Mouse (Mus musculus): ENCODE measurements at regions not wholly inside any gene's neighbourhood (a gene's known extent, or its start where the extent isn't known, plus 50 kb on each side); places are given as distances from the start of the nearest gene placed in this dataset.
"Not testable (repeated sequence)": the region's sequence is repeated elsewhere in the genome, so short reads cannot be mapped to it uniquely, and the experiment has no call there.

GRCm38 (mm10) chr3:54585781-54586180 is 106.8 kb upstream of the Supt20 start:
- not testable (repeated sequence) for H3K36me3 ChIP-seq (ENCODE audit: control insufficient read depth, insufficient read depth, low read length); H3K9me3 ChIP-seq (ENCODE audit: control insufficient read depth, low read length); H3K4me3 ChIP-seq (ENCODE audit: low read depth, low read length); H3K9ac ChIP-seq (replicated peaks; ENCODE audit: low read depth, low read length); H3K4me1 ChIP-seq (ENCODE audit: control insufficient read depth, insufficient read depth, low read length); H3K27ac ChIP-seq (ENCODE audit: low read depth, low read length); H3K4me2 ChIP-seq (ENCODE audit: low read depth, low read length); ATAC-seq (ENCODE audit: low read depth); H3K27me3 ChIP-seq (ENCODE audit: control insufficient read depth, insufficient read depth, low read length)
- 89% methylated on average over 9 of the region's 10 CpGs for WGBS

GRCm38 (mm10) chr3:54587127-54587995 is 105.2 kb upstream of the Supt20 start:
- Histone ChIP-seq H3K9me3 (ENCODE audit: control insufficient read depth, low read length) (no peaks in the 10 kb centered on the region), H3K4me1 (ENCODE audit: control insufficient read depth, insufficient read depth, low read length) (no peaks in the 10 kb centered on the region), H3K36me3 (ENCODE audit: control insufficient read depth, insufficient read depth, low read length) (no peaks in the 10 kb centered on the region), H3K9ac (replicated peaks; ENCODE audit: low read depth, low read length) (no peak overlapping the region), H3K4me2 (ENCODE audit: low read depth, low read length) (no peak overlapping the region), H3K27me3 (ENCODE audit: control insufficient read depth, insufficient read depth, low read length) (no peaks in the 10 kb centered on the region), H3K4me3 (ENCODE audit: low read depth, low read length) (no peak overlapping the region), H3K27ac (ENCODE audit: low read depth, low read length) (no peak overlapping the region)
- WGBS: 63% methylated on average over 21 of the region's 21 CpGs
- ATAC-seq (ENCODE audit: low read depth): peak; percentile 54; the same call in 1 of the 2 replicates

DNA sequence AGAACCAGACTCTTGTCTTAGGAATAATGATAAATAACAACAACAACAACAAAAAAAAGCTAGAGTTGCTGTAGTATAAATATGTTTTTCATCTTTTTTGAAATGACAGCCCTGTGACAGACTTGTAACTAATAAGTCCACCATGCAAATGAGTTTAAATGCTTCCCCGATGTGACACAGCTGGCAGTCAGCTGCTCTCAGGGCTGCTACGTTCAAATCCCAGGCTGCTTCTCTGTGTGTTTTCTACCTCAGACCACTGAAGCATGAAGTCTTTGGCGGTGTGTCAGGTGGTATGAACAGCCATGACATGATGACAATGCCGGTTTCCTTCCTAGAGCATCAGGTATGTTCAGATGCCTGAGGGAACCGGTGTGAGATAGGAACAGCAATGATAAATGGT is 104.4 kb upstream of the Supt20 start:
- H3K9ac ChIP-seq (replicated peaks; ENCODE audit: low read depth, low read length): no peak overlapping the region
- H3K36me3 ChIP-seq (ENCODE audit: control insufficient read depth, insufficient read depth, low read length): no peaks in the 10 kb centered on the region
- no peaks in the 10 kb centered on the region for H3K4me1 ChIP-seq (ENCODE audit: control insufficient read depth, insufficient read depth, low read length)
- H3K4me2 ChIP-seq (ENCODE audit: low read depth, low read length): no peak overlapping the region
- ATAC-seq (ENCODE audit: low read depth): no peak
- no peak overlapping the region for H3K4me3 ChIP-seq (ENCODE audit: low read depth, low read length)
- 61% methylated on average over 5 of the region's 5 CpGs for WGBS
- no peak overlapping the region for H3K27ac ChIP-seq (ENCODE audit: low read depth, low read length)
- no peaks in the 10 kb centered on the region for H3K9me3 ChIP-seq (ENCODE audit: control insufficient read depth, low read length)
- H3K27me3 ChIP-seq (ENCODE audit: control insufficient read depth, insufficient read depth, low read length): no peaks in the 10 kb centered on the region

DNA sequence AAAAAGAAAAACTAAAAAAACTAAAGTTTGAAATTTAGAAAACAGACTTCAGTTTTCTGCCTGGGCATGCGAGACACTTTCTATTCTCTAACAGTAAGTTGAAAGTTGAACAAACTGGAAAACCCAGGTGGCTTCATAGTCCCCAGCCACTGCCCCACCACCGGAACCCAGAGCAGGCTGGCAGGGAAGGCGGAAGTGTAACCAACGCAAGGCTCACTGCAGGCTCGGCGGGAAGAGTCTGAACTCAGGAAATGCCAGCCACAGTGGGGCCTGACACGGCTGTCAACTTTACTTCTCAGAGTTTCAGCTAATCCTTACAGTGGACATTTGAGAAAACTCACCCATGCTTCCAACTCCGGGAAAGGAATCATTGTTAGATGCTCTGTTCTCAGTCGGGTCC is 102.6 kb upstream of the Supt20 start:
- WGBS: 90% methylated on average over 9 of the region's 9 CpGs
- Histone ChIP-seq H3K4me3 (ENCODE audit: low read depth, low read length) (no peak overlapping the region), H3K27ac (ENCODE audit: low read depth, low read length) (no peak overlapping the region), H3K4me2 (ENCODE audit: low read depth, low read length) (no peak overlapping the region), H3K36me3 (ENCODE audit: control insufficient read depth, insufficient read depth, low read length) (no peaks in the 10 kb centered on the region), H3K9ac (replicated peaks; ENCODE audit: low read depth, low read length) (no peak overlapping the region), H3K9me3 (ENCODE audit: control insufficient read depth, low read length) (no peaks in the 10 kb centered on the region), H3K27me3 (ENCODE audit: control insufficient read depth, insufficient read depth, low read length) (no peaks in the 10 kb centered on the region), H3K4me1 (ENCODE audit: control insufficient read depth, insufficient read depth, low read length) (no peaks in the 10 kb centered on the region)
- no peak for ATAC-seq (ENCODE audit: low read depth)

- Histone ChIP-seq H3K36me3 (ENCODE audit: control insufficient read depth, insufficient read depth, low read length) (no peaks in the 10 kb centered on the region), H3K9ac (replicated peaks; ENCODE audit: low read depth, low read length) (no peak overlapping the region), H3K27ac (ENCODE audit: low read depth, low read length) (no peak overlapping the region), H3K9me3 (ENCODE audit: control insufficient read depth, low read length) (no peaks in the 10 kb centered on the region), H3K27me3 (ENCODE audit: control insufficient read depth, insufficient read depth, low read length) (no peaks in the 10 kb centered on the region), H3K4me2 (ENCODE audit: low read depth, low read length) (no peak overlapping the region), H3K4me1 (ENCODE audit: control insufficient read depth, insufficient read depth, low read length) (no peaks in the 10 kb centered on the region), H3K4me3 (ENCODE audit: low read depth, low read length) (no peak overlapping the region)
- no peak for ATAC-seq (ENCODE audit: low read depth)
- WGBS: 70% methylated on average over 3 of the region's 3 CpGs
Measured at GRCm38 (mm10) chr3:54591160-54591559, 101.4 kb upstream of the Supt20 start.

DNA sequence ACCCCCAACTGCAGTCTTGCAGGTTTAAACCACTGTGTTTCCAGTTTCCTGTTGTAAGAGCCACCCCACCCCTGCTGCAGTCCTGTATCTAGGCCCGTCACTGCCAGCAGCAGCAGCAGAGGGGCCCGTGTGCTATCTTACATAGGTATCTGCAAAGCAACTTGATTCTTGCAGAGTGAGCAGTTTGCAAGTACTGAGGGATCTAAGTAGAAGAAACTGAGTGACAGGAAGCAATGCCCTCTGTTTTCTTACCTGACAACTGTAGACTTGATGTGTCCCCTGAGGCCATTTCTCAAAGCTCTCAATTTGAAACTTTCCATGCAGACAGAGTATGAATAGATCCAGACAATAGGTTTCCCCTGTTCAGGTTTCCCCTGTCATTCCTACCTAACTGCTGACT is 100.5 kb upstream of the Supt20 start:
- no peak overlapping the region for H3K4me2 ChIP-seq (ENCODE audit: low read depth, low read length)
- H3K4me1 ChIP-seq (ENCODE audit: control insufficient read depth, insufficient read depth, low read length): no peaks in the 10 kb centered on the region

GRCm38 (mm10) chr3:54592655-54593428 is 99.8 kb upstream of the Supt20 start:
- Histone ChIP-seq H3K9ac (replicated peaks; ENCODE audit: low read depth, low read length) (no peak overlapping the region), H3K4me2 (ENCODE audit: low read depth, low read length) (no peak overlapping the region), H3K9me3 (ENCODE audit: control insufficient read depth, low read length) (no peaks in the 10 kb centered on the region), H3K4me1 (ENCODE audit: control insufficient read depth, insufficient read depth, low read length) (no peaks in the 10 kb centered on the region), H3K27ac (ENCODE audit: low read depth, low read length) (no peak overlapping the region), H3K4me3 (ENCODE audit: low read depth, low read length) (no peak overlapping the region), H3K27me3 (ENCODE audit: control insufficient read depth, insufficient read depth, low read length) (no peaks in the 10 kb centered on the region), H3K36me3 (ENCODE audit: control insufficient read depth, insufficient read depth, low read length) (no peaks in the 10 kb centered on the region)
- ATAC-seq (ENCODE audit: low read depth): no peak
- WGBS: 79% methylated on average over 14 of the region's 14 CpGs

More for the DNA sequence above, 100.5 kb upstream of the Supt20 start:
- H3K4me3 ChIP-seq (ENCODE audit: low read depth, low read length): no peak overlapping the region
- no peak overlapping the region for H3K27ac ChIP-seq (ENCODE audit: low read depth, low read length)
- ATAC-seq (ENCODE audit: low read depth): no peak
- 94% methylated on average over 2 of the region's 2 CpGs for WGBS
- H3K27me3 ChIP-seq (ENCODE audit: control insufficient read depth, insufficient read depth, low read length): no peaks in the 10 kb centered on the region
- no peaks in the 10 kb centered on the region for H3K36me3 ChIP-seq (ENCODE audit: control insufficient read depth, insufficient read depth, low read length)
- no peaks in the 10 kb centered on the region for H3K9me3 ChIP-seq (ENCODE audit: control insufficient read depth, low read length)
- no peak overlapping the region for H3K9ac ChIP-seq (replicated peaks; ENCODE audit: low read depth, low read length)

GRCm38 (mm10) chr3:54595193-54595592 is 97.4 kb upstream of the Supt20 start:
- no peaks in the 10 kb centered on the region for H3K36me3 ChIP-seq (ENCODE audit: control insufficient read depth, insufficient read depth, low read length)
- no peaks in the 10 kb centered on the region for H3K27me3 ChIP-seq (ENCODE audit: control insufficient read depth, insufficient read depth, low read length)
- no peaks in the 10 kb centered on the region for H3K9me3 ChIP-seq (ENCODE audit: control insufficient read depth, low read length)
- no peak overlapping the region for H3K9ac ChIP-seq (replicated peaks; ENCODE audit: low read depth, low read length)
- no peaks in the 10 kb centered on the region for H3K4me1 ChIP-seq (ENCODE audit: control insufficient read depth, insufficient read depth, low read length)
- no peak overlapping the region for H3K4me2 ChIP-seq (ENCODE audit: low read depth, low read length)
- WGBS: 88% methylated on average over 3 of the region's 3 CpGs
- ATAC-seq (ENCODE audit: low read depth): no peak
- no peak overlapping the region for H3K27ac ChIP-seq (ENCODE audit: low read depth, low read length)
- no peak overlapping the region for H3K4me3 ChIP-seq (ENCODE audit: low read depth, low read length)

Measured in neural tube, embryonic 14.5 days (tissue).